Mouse (Mus musculus) cerebellum, adult 2 months (tissue): ENCODE measurements around the gene a. TPM values are rescaled to one million over a fixed set of nuclear protein-coding genes. Genes with fewer than 3 reads are reported as not detected.

ENCODE experiments used
- DNase-seq, 2 experiments: peaks; one replicate each; pipeline ENCODE4 v3.0.0; 2021
- H3K27ac ChIP-seq: fragments of 200-500 bp; 2 replicates; pipeline ENCODE4 v1.5.1; 2012; ENCODE audit warnings: low read length, control low read depth, inconsistent platforms; ENCODE audit not compliant: insufficient read depth
- H3K27me3 ChIP-seq: fragments of 200-500 bp; 2 replicates; pipeline ENCODE4 v1.6.1; 2012; ENCODE audit warnings: inconsistent platforms, mild to moderate bottlenecking, low read length, moderate library complexity; ENCODE audit not compliant: control insufficient read depth, insufficient read depth
- H3K4me1 ChIP-seq: fragments of 200-500 bp; 2 replicates; pipeline ENCODE4 v1.6.1; 2011; ENCODE audit warnings: low read length; ENCODE audit not compliant: control insufficient read depth, insufficient read depth
- H3K4me3 ChIP-seq: fragments of 200-500 bp; replicated peaks from 2 replicates; pipeline ENCODE3; 2011; ENCODE audit warnings: mild to moderate bottlenecking, low read depth, low read length, control low read depth; ENCODE audit not compliant: insufficient read depth
- CTCF ChIP-seq: fragments of 200-500 bp; IDR thresholded peaks from 2 replicates; pipeline ENCODE4 v1.5.1; 2011; ENCODE audit warnings: low read depth, mild to moderate bottlenecking, control low read depth, low read length, moderate library complexity, borderline replicate concordance; ENCODE audit not compliant: insufficient read depth
- POLR2A ChIP-seq: fragments of 200-500 bp; IDR thresholded peaks from 2 replicates; pipeline ENCODE4 v1.6.1; 2011; ENCODE audit warnings: low read length, control low read depth, borderline replicate concordance; ENCODE audit not compliant: insufficient read depth
- WGBS: fragments of 180-500 bp; shearing (Covaris S2); methylation state at CpG from one replicate; pipeline ENCODE4 v1.1.7; 2018; 5-methylcytosine and 5-hydroxymethylcytosine counted together
- polyA plus RNA-seq: library from polyadenylated mRNA; depleted of rRNA; stranded (reverse); fragments of >200 nt; gene quantifications from 2 replicates; pipeline ENCODE4 v1.2.3, GENCODE M21; 2012

The a gene
- polyA plus RNA-seq, 1 experiment = 0.28 TPM

GRCm38 (mm10) chr2:154827521-154827920 is 36.3 kb downstream of the a start:
- Histone ChIP-seq H3K4me3 (no peak overlapping the region), H3K27ac (no peak overlapping the region), H3K27me3 (no peaks in the 10 kb centered on the region), H3K4me1 (peaks cover 4% of the 10 kb centered on the region; the same call in 1 of the 2 replicates)
- no peak for DNase-seq
- 78% methylated on average over 4 of the region's 4 CpGs for whole genome bisulfite sequencing
- no peak for TF ChIP-seq CTCF
- TF ChIP-seq POLR2A = no peak

- 88% methylated on average over 4 of the region's 4 CpGs for WGBS
- no peak for DNase-seq
These were observed 41.3 kb downstream of the a start for GRCm38 (mm10) chr2:154832471-154832870.

GRCm38 (mm10) chr2:154834149-154834865 is 43.1 kb downstream of the a start:
- peak; percentile 59 to 85 for DNase-seq
- H3K27me3 ChIP-seq = no peaks in the 10 kb centered on the region
- WGBS = 27% methylated on average over 6 of the region's 6 CpGs
- H3K4me1 ChIP-seq = peaks cover 4% of the 10 kb centered on the region; the same call in 1 of the 2 replicates
- H3K4me3 ChIP-seq = no peak overlapping the region
- TF ChIP-seq CTCF (no peak), POLR2A (no peak)
- peak overlapping the region; percentile 26 for H3K27ac ChIP-seq

More at GRCm38 (mm10) chr2:154832471-154832870, 41.3 kb downstream of the a start:
- peaks cover 4% of the 10 kb centered on the region; the same call in 1 of the 2 replicates for H3K4me1 ChIP-seq
- no peaks in the 10 kb centered on the region for H3K27me3 ChIP-seq
- H3K27ac ChIP-seq = no peak overlapping the region
- H3K4me3 ChIP-seq = no peak overlapping the region
- TF ChIP-seq POLR2A (no peak), CTCF (no peak)

GRCm38 (mm10) chr2:154836537-154836936 is 45.3 kb downstream of the a start:
- TF ChIP-seq POLR2A (no peak), CTCF (no peak)
- WGBS = 82% methylated on average over 2 of the region's 2 CpGs
- Histone ChIP-seq H3K27ac (no peak overlapping the region), H3K4me3 (no peak overlapping the region), H3K27me3 (no peaks in the 10 kb centered on the region), H3K4me1 (peaks cover 4% of the 10 kb centered on the region; the same call in 1 of the 2 replicates)
- no peak for DNase-seq

GRCm38 (mm10) chr2:154848086-154848485 is 56.9 kb downstream of the a start:
- H3K27ac ChIP-seq = peak overlapping the region; percentile 48
- DNase-seq = peak in 1 of 2 experiments; percentile 61
- H3K4me3 ChIP-seq = no peak overlapping the region
- TF ChIP-seq CTCF (no peak), POLR2A (no peak)
- H3K27me3 ChIP-seq = no peaks in the 10 kb centered on the region
- H3K4me1 ChIP-seq = peaks cover 5% of the 10 kb centered on the region; the same call in 1 of the 2 replicates

GRCm38 (mm10) chr2:154855383-154855782 is 64.2 kb downstream of the a start:
- 98% methylated on average over 1 of the region's 1 CpGs for WGBS
- Histone ChIP-seq H3K4me1 (no peaks in the 10 kb centered on the region; the same call in 1 of the 2 replicates), H3K27ac (no peak overlapping the region), H3K4me3 (no peak overlapping the region), H3K27me3 (no peaks in the 10 kb centered on the region)
- TF ChIP-seq POLR2A (no peak), CTCF (no peak; the same call in 1 of the 2 replicates)
- DNase-seq = peak; percentile 71 to 74

GRCm38 (mm10) chr2:154863672-154864071 is 72.5 kb downstream of the a start:
- no peak overlapping the region for H3K27ac ChIP-seq
- H3K27me3 ChIP-seq = no peaks in the 10 kb centered on the region
- DNase-seq = no peak
- no peak overlapping the region for H3K4me3 ChIP-seq
- 85% methylated on average over 13 of the region's 13 CpGs for WGBS
- H3K4me1 ChIP-seq = peaks cover 23% of the 10 kb centered on the region
- TF ChIP-seq CTCF (no peak), POLR2A (no peak)

GRCm38 (mm10) chr2:154865696-154866095 is 74.5 kb downstream of the a start:
- TF ChIP-seq POLR2A (no peak), CTCF (no peak)
- WGBS = 19% methylated on average over 3 of the region's 3 CpGs
- no peak overlapping the region for H3K4me3 ChIP-seq
- peak; percentile 57 to 67 for DNase-seq
- no peaks in the 10 kb centered on the region for H3K27me3 ChIP-seq
- H3K4me1 ChIP-seq = peaks cover 26% of the 10 kb centered on the region
- peak overlapping the region; percentile 20; the same call in 1 of the 2 replicates for H3K27ac ChIP-seq
